Mouse (Mus musculus): Measurements from ENCODE around the gene Samd13.

Samd13 gene

DNA sequence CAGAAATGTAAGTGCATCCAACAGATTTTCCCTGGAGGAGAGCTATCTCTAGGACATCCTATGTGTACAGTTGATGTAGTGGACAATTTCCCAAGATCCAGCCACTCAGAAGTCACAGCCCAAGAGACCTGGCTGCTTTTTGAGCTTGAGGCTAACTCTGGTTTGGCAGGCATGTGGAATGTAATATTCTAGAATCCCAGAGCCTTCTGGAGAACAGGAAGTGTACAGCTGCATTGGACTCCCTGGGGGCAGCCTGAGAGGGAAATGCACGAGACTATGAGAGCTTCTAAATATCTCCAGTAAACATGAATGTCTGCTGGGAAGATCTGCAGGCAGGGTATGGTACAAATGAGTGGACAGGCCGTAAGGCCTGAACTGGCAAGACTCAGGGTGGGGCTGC, 14.3 kb downstream of the Samd13 start:
- DNase-seq (ENCODE audit: low spot score), result no peak

DNA sequence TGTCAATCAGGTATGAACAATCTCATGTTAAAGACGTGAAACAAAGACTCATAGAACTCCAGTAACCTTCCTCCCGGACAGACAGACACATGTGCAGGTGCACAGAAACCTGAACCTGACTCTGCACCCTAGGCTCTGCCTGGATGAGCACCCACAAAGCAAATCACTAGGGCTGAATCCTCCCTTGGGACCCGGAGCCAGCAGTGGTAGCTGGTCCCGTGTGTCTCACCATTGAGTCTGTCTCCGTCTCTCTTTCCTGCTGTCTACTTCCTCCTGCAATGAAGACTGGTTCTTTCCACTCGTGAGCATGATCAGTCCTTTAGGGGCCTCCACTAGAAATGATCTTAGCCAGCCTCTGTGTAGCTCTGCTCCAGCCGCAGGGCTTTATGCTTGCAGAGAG, 23.5 kb downstream of the Samd13 start:
- no peak for DNase-seq (ENCODE audit: low spot score)

DNA sequence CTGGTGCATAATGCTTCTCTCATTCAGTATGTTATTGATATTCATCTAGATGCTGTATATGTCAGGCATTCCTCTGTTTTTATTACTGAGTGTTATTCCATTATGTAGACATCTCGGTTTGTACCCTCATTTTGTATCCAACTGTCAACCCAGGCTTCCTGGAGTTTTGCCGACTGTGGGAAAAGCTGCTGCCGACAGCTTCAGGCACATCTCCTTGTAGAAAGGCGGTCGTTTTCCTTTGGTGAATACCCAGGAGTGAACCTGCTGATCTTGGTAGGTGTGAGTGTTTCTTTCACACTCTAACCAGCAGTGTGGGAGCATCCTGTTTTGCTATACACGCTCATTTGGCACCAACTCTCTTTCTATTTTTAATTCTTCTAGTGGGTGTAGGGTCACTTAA, 24.4 kb downstream of the Samd13 start:
- DNase-seq (ENCODE audit: low spot score), result no peak

DNA sequence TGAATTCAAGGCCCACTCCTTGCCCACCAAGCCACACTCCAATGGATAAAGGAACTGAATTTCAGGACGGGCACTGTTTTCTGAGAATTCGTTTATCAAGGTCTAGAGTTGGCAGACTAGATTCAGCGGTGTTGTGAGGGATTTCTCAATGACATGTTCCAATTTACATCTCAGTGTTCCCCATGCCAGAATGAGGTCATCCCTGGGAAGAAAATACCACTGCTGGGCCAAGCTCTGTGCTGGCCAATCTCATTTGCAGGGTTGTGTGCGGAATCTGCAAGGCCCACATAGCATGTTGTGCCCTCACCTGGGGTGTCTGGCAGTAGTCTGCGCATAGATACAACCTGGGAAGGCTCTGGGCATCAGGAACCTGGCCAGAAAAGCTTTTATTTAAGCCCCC, 26.1 kb downstream of the Samd13 start:
- no peak for DNase-seq (ENCODE audit: low spot score)

DNA sequence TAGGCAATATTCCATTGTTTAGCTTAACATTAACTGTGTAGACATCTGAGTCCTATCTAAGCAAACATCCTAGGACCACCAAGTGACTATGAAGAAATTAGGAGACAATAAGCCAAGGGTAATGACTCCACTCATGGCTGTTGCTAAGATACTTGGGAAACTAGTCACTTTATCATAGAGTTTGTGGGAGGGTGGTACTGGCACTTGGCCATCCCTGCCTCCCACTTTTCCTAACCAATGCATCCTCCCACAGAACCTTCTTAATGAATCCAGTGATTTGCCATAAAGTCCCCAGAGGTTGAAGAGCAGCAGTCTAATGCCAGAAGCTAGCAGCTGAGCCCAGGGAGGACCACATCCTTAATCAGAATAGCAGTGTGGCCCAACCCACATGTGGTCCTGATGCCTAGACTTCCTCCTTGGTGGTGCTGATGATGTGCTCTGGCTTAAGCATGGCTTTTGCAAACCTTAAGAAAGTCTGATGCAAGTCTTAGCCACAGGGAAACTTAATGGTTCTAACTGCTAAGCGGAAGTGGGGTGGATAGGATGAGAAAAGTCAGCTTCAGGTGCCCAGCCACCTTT, 27.2 kb downstream of the Samd13 start:
- no peak for DNase-seq (ENCODE audit: low spot score)

DNA sequence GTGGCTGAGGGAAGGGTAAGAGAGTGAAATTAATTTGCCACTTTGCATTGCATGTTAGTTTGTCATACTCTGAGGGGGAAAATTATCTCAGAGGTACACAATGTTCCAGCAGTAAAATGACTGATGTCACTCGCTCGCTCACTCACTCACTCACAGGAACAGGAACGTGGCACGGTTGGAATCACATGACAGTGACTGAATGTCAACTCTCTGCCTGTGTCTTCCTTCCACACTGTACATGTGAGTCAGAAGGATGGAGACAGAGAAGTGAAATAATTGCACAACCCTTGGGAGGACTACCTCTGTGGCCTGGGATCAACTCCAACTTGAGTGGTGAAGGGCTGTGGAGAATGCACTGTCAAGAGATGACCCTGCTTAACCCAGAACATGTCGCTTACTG, 28.0 kb downstream of the Samd13 start:
- DNase-seq (ENCODE audit: low spot score), result no peak

DNA sequence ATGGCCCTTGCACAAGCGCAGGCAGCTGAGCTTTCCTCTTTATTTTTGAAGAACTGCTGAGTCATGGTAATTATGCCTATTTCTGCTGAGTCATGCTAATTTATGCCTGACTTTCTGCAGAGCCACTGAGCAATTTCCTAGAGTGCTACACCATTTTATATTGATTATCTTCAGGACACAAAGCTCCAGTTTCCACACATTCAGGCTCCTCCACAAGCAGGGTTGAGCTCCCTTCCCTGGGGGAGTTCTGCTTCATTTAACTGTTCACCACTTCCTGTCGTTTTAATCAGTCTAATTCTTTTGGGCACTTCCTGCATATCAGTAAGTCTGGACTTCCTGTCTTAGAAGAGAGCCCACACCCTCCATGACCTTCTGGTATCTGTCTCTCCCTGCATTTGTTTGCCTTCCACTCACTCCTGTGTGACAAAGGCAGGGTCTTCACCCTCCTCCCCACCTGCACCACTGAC, 30.2 kb downstream of the Samd13 start:
- no peak for DNase-seq (ENCODE audit: low spot score)

DNA sequence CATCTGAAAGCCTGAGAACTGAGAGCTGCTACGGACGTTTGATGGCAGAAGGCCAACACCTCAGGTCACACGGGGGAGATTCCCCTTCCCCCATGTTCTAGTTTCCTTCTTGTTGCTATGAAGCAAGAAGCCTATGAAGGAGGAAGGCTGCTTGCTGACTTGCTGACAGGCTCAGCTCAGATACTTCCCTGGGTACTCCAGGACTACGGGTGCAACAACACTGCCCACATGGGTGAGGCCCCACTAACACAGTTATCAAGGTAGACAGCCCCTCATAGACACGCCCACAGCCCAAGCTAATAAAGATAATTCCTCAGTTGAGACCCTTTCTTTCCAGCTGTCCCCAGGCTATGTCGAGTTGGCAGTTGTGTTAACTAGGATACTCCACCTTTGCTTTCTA, 31.7 kb downstream of the Samd13 start:
- DNase-seq (ENCODE audit: low spot score), result no peak

DNA sequence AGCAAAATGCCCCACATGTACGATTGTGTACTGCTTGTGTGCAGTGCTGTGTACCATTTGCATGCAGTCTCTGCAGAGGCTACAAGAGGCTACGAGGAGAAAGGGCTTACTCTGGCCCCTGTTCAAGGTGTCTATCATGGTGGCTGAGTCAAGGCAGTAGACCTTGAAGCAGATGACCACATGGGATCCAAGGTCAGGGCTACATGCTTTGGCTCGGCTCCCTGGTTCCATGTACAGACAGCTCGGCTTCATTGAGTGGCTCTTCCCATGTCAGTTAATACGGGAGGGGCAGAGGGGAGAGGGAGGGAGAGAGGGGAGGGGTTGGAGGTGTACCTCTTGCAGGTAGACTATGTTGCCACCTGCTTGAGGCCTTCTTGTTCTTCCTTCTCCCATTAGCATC, 33.0 kb downstream of the Samd13 start:
- DNase-seq (ENCODE audit: low spot score), result no peak

DNA sequence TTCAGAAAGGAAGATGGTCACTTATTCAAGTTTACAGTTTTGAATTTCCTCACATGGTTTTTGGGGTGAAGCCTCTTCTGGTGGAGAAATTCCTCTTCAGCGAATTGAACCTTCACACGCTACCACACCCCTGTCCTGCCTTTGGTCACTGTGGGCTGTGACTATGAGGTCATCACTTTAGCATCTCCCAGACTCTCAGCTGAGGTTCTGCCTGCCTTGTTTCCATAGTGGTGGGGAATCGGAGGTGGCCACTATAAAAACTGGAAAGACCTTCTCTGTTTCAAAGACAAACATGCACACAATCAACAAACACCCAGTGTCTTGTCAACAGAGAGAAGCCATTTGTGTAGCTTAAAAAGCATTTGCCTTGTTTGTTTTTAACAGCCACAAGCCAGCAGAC, 34.2 kb downstream of the Samd13 start, which contains the start of gene 4930503B20Rik:
Gene 4930503B20Rik, minus strand, starts transcription at position 101 of the 400 bp plus-strand sequence.
- DNase-seq (ENCODE audit: low spot score), result no peak

DNA sequence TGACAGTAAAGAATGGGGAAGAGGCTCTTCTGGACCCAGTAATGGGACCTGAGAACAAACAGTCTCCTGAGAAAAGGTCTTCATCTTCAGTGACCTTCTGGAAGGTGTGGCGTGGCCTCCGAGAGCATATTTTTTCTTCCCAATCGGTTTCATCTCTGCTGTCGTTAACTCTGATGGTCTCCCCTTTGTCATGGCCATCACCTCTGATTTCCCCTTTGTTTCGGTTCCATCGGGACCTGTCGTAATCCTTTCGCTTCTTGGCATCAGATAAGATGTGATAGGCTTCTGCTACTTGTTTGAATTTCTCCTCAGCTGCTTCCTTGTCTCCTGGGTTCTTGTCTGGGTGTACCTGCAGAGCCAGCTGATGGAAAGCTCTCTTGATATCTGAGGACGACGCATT, 34.7 kb downstream of the Samd13 start:
- DNase-seq (ENCODE audit: low spot score), result no peak

DNA sequence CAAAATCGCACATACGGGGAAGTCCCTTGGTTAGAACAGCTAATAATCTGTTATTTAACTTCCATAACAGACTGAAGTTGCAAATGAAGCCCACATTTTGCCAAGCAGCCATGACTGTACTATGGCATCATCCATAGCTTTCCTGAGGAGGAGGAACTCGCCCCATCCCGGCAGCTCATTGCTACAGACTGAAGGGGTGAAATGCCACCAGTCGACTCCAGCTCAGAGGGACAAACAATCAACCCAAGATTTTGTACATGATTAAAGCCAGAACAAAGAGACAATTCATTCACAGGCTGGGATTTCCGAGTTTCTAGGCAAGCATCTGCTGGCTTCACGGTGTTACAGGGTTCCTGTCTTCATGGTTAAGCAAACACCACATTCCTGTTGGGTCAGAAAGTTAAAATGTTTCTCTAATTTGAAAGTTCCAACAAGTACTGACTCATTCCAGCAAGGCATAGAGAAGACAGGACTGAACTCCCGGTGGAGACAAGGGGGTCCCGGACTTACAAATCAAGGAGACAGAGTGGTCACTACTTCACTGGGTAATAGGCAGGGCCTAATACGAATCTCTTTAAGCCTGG, 36.0 kb downstream of the Samd13 start:
- no peak for DNase-seq (ENCODE audit: low spot score)

DNA sequence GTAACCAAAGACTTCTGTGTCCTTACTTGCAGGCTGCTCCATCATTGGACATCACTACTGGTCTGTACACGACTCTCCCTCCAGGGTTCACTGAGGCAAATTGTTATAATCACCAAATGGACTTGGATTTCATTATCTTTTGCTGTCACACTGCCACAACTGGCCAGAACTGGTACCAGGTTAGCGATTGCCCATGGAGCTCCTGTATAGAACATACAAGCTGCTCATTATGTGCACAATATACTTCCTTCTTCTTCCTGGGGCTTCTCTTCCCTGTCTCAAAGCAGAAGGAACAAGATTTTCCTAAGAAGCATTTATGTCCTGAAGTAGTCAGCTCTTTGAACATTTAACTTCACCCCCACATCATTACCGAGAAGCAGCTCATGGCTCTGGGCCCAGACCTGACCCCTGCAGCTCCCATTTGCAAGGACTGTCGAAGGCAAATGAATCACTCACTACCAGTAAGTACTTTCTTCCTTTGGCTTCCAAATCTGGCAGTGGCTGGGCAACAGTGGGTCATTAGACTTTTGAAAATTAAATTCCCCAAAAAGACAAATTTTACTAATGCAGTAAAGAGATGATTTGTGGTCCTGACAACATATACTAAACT, 43.5 kb downstream of the Samd13 start:
- no peak for DNase-seq (ENCODE audit: low spot score)

DNA sequence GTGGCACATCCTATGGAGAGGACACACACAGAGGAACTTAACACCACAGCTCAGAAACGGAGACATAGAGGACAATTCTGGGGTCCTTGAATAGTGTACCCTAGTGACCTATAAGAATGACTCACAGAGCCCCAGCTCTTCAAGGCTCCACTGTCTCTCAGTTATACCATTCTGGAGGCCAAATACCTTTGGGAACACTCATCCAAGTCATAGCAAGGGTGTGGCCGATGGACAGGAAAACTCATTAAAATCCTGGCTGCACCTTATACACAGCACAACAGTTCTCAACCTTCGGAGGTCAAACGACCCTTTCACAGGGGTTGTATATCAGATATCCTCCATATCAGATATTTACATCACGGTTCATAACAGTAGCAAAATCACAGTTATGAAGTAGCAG, 52.9 kb downstream of the Samd13 start:
- no peak for DNase-seq (ENCODE audit: low spot score)

DNA sequence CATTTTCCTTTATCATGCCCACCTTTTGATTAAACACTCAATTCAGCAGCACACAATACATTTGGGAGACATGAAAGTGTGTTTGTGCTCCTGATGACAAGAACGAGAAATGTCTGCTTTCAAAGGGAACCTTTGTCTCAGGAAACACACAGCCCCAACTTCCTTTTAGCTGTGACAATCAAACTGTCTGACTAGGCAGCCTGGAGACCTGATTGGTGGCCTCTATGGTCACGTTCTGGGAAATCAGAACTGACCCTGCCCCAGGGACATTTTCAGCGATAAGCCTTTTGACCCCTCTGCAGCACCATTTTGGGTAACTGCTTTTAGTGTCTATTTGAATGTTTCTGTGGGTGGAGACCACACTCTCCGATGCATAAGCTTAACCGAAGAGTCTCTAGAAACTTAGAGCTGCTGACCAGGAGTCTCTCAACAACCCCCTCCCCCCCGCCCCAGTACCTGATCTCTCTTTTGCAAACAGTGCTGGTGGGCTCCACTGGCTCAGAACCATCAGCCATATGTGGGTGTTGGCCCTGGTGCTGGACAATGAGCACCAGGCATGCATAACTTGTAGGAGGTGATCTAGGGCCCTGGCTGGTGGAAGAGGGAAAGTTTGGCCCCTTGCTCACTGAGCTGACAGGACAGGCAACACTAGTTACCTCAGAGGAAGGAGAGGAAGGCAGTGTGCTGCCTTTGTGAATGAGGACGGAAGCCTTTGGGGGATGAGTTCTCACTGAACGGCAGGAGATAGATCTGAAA, 57.0 kb downstream of the Samd13 start:
- DNase-seq (ENCODE audit: low spot score), result no peak

DNA sequence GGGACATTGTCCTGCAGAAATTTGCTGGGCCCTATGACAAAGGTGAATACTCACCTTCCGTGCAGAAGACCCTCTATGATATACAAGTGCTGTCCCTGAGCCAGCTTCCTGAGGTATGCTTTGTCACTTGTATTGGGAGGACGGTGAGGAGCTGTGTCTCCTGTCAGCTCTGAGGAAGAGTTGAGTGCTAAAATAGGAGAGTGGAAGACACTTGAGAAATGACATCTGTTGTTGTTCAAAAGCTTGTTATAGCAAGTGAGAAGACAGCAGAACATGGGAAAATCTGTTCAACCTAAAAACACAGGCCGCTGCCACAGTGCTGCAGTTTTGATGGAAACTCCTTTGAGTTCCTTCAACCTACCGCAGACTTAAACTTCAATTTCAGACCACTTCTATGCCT, 59.6 kb downstream of the Samd13 start:
- peak; percentile 32 for DNase-seq (ENCODE audit: low spot score)

DNA sequence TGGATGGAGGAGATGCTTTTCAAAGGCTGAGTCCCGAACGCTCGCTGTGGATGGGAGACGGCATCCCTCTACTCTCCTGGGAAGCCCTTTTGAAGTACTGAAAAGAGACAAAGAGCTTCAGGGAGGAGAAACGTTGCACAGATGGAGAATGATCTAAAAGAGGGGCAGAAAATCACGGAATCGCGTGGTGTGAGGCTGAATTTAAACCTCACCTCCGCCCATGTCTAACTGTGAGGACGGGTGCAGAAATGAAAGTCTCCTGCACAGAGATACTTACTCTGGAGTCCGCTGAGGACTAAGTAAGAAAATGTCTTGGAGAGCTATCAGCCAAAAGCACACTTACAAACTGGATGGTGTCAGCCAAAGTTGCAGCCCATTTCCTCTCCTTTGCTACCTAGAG, 63.4 kb downstream of the Samd13 start:
- DNase-seq (ENCODE audit: low spot score), result no peak

DNA sequence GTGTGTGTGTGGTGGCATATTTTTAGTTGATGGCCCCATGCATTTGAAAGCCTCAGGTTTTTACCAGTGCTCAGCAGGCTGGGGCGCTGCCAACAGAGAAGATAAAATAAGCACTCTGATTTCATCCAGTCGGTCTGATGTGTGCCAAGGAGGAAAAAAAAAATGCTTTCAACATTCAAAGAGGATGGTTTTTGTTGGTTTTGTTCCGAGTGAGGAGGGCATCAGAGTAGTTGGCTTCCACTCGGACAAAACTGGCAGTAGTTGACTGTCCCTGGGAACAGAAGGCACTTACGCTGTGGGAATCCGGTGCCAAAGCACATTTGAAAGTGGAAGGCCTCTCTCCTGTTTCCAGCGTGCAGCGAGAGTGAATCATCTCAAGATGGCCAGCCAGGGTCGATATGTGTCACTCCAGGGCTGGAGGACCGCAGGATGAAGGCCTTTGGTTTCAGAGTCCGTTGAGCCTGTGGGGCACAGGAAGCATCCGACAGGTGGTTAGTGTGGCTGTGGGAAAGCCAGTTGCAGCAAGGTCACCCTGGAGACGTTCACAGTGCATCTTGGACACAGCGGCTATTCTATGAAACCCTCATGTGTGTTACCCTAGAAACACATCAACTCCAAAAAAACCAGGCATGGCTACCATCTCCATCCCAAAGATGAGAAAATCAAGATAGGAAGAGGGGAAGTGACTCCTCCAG, 64.7 kb downstream of the Samd13 start:
- peak; percentile 75 for DNase-seq (ENCODE audit: low spot score)

DNA sequence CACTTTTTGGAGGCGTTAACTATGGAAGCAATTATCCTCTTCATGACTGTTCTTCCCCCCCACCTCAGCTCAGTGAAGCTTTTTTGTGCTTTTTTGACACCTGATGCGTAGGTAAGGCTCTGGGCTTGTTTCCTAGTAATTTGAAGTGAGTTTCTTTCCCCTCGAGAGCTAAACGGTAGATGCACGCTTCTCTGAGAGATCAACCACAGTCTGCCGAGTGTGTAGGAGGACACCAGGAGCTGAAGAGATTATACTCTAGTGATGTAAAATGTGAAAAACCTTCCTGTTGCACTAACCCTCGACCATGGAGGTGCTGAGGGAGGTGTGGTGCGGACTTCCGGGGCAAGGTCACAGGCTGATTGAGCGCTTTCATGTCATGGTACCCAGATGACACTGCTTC, 65.3 kb downstream of the Samd13 start:
- peak; percentile 60 for DNase-seq (ENCODE audit: low spot score)

DNA sequence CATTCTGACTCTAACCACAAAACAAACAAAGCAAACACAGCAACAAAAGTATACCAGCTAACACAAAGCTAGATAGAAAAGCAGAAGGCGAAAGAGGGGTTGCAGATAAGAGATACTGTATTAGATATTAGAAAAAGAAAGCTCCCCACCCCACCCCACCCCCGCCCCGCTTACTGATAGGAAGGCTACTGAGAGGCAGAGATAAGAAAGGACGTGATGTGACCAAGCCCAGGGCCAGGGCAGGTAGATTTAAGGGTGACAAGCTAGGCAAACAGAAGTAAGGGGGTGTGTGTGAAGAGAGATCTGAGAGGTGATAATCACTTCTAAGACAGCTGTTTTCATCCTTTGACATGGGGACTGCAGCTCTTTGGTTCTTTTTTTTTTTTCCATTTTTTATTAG, 67.0 kb downstream of the Samd13 start:
- no peak for DNase-seq (ENCODE audit: low spot score)

DNA sequence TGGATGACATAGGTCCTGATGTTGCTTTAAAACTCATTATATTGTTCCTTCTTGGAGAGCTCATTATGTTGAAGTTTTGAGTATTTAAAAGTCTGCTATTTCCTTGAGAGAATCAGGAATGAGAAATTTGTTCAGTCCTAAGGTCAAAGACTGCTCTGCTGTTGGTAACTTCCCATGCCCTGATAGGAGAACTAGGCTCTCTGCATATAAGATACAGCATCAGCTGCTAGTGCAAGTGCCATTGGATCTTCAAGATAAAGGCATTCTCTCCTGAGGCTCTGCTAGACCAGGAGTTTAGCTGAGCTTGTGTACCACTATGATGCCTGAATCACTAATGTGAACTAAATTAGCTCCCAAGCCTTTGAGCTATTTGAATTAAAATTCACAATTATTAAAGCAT, 67.4 kb downstream of the Samd13 start:
- no peak for DNase-seq (ENCODE audit: low spot score)

DNA sequence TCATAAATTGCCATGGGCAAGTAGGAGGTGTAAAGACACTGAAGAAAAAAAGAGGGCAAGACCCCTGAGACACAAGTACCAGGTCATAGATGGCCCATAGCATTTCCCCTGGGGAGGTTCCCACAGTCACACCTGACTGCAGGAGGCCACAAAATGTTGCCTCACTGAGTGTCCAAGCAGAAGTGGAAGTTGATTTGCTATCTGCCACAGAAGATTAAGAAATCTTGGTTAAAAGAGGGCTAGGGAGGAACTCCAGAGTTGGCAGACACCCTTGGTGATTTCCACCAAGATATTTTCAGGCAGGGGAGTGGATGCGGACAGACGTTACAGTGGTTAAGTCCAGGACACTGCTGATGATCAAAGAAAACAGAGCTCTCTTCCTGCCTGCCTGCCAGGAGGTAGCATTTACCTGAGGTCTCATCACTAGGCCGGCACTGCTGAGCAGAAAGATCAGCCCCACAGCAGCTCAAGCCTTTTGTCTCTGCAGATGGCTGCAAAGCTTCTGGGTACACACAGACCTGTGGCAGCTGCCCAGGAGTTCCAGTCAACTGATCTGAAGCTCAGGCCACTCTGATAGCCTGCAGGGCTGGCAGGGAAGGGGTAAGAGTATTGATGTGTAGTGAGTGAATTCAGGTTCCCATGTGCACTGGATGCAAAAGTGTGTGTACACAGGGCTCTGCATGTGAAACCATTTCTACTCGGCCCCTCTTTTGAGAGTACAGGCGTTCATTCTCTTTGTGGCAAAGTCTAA, 68.7 kb downstream of the Samd13 start:
- DNase-seq (ENCODE audit: low spot score), result no peak
